Mouse (Mus musculus) thymus, adult 2 months (tissue): ENCODE data around the gene Ggt6. TPM values are rescaled to one million over a fixed set of nuclear protein-coding genes. Genes with fewer than 3 reads are reported as not detected.

Experiments
- DNase-seq: peaks from one replicate; pipeline ENCODE4 v3.0.0; 2021
- H3K27ac ChIP-seq: fragments of 200-500 bp; 2 replicates; pipeline ENCODE4 v1.5.1; 2012; ENCODE audit warnings: low read length, control low read depth; ENCODE audit not compliant: control insufficient read depth, insufficient read depth
- H3K27me3 ChIP-seq: fragments of 200-500 bp; 2 replicates; pipeline ENCODE4 v1.6.1; 2012; ENCODE audit warnings: mild to moderate bottlenecking, low read length, moderate library complexity, mixed read lengths; ENCODE audit not compliant: control insufficient read depth, insufficient read depth
- H3K36me3 ChIP-seq: fragments of 200-500 bp; 2 replicates; pipeline ENCODE4 v1.6.1; 2012; ENCODE audit warnings: mild to moderate bottlenecking, low read length, moderate library complexity; ENCODE audit not compliant: control insufficient read depth, insufficient read depth
- H3K4me1 ChIP-seq: fragments of 200-500 bp; replicated peaks from 2 replicates; pipeline ENCODE4 v1.6.1; 2012; ENCODE audit warnings: low read length; ENCODE audit not compliant: control insufficient read depth, insufficient read depth
- H3K4me3 ChIP-seq: fragments of 200-500 bp; 2 replicates; pipeline ENCODE4 v1.5.1; 2012; ENCODE audit warnings: mild to moderate bottlenecking, low read length, control low read depth, moderate library complexity; ENCODE audit not compliant: control insufficient read depth, insufficient read depth
- CTCF ChIP-seq: fragments of 200-500 bp; IDR thresholded peaks from 2 replicates; pipeline ENCODE4 v1.5.1; 2012; ENCODE audit warnings: mild to moderate bottlenecking, control low read depth, low read length, moderate library complexity, borderline replicate concordance; ENCODE audit not compliant: control insufficient read depth, poor library complexity, insufficient read depth; ENCODE audit errors: extremely low read depth
- POLR2A ChIP-seq: fragments of 200-500 bp; IDR thresholded peaks from 2 replicates; pipeline ENCODE4 v1.6.1; 2012; ENCODE audit warnings: mild to moderate bottlenecking, low read length, control low read depth, moderate library complexity; ENCODE audit not compliant: control insufficient read depth, poor library complexity, insufficient read depth; ENCODE audit errors: extremely low read depth
- WGBS: fragments of 180-500 bp; shearing (Covaris S2); methylation state at CpG from one replicate; pipeline ENCODE4 v1.1.7; 2018; 5-methylcytosine and 5-hydroxymethylcytosine counted together
- polyA plus RNA-seq: library from polyadenylated mRNA; depleted of rRNA; stranded (reverse); fragments of >200 nt; gene quantifications from 2 replicates; pipeline ENCODE4 v1.2.3, GENCODE M21; 2012

Ggt6 gene
- polyA plus RNA-seq, 1 experiment, result 4.3 TPM

DNA sequence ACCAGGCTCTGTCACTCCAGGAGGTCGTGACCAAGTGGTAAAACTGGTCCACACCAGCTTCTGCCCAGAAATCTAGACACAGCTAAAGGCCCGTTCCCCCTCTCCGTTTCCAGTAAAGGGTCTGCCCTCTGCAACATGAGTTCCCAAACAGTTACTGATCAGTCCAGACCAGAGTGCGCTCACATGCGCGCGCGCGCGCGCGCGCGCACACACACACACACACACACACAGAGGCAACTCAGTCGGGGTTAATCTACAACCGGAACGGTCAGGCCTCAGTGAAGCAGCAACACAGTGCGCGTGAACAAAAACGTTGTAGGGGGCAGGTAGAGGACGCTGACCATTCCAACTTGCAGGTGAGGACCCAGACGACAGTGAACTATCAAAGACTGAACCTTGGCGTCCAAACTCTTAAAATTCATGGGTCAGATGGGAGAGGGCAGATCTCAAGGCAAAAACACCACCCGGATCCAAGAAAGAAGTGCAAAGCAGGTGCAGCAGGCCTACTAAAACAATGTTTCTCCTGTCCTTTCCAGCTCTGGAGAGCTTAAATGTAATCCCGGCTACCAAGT, 24.7 kb upstream of the Ggt6 start:
- Histone ChIP-seq H3K36me3 (no peaks in the 10 kb centered on the region), H3K4me3 (no peak overlapping the region), H3K27ac (no peak overlapping the region), H3K27me3 (no peaks in the 10 kb centered on the region; the same call in 1 of the 2 replicates), H3K4me1 (peaks cover 7% of the 10 kb centered on the region)
- no peak for DNase-seq
- no peak for TF ChIP-seq CTCF
- no peak for TF ChIP-seq POLR2A
- 14% methylated on average over 25 of the region's 25 CpGs for WGBS

DNA sequence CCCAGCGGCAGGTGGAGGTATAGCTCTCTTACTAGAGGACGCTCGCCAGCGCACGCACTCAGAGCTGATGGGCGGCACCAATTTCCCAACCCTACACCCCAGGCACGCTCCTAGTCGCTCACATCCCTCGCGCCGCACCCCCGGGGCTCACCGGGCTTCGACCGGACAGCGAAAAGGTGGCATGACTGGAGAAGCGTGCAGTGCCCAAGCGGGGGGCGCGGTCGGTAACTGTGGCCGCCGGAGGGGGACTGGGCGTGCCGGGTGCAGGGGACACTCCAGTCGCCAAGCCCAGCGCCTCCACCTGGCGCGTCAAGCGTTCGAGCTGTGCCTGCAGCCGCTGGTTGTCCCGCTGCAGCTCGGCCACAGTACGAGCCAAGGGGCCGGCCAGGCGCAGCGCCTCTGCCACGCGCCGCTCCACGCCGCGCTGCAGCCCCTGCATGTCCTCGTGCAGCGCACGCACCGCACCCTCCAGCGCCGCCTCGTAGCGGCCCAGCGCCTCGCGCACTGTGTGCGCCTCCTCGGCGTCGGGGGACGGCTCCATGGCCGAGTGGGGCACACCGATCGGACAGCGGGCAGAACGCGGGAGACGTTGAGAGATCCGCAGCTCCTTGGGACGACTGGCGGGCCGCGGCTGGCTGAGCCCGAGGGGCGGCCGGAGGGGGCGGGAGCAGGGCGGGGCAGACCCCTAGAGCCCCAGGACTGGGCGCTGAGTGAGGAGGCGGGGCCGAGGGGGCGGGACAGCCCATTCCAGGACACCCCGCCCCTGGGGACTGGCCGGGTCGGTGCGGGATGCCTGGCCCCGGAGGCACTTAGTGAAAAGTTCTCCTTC, 24.0 kb upstream of the Ggt6 start, which contains the start of gene Smtnl2:
Gene Smtnl2, minus strand, starts transcription at position 621 of the 829 bp plus-strand sequence.
- H3K4me1 ChIP-seq, result peaks cover 7% of the 10 kb centered on the region
- H3K4me3 ChIP-seq, result peak within 1 kb of the TSS; percentile 46
- no peak within 1 kb of the TSS for H3K27ac ChIP-seq
- WGBS, result under 1% methylated on average over 86 of the region's 86 CpGs
- H3K36me3 ChIP-seq, result no peaks in the 10 kb centered on the region
- DNase-seq, result peak; percentile 36
- TF ChIP-seq CTCF (no peak), POLR2A (no peak)
- H3K27me3 ChIP-seq, result no peaks in the 10 kb centered on the region; the same call in 1 of the 2 replicates

DNA sequence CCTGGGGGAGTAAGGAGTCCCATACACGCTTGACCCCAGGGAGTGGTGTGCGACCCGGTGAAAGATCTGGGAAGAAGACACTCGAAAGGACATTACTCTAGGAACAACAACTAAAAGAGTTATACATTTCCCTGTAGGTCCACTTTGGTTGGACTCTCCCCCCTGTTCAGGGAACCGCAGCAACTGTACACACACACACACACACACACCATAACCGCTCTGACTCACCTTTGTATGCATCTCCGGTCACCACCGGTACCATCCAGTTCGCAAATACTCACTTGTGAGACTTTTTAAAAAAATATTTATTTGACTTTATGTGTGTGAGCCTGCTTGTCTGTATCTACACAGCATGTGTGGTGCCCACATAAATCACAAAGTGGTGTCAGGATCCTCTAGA, 23.4 kb upstream of the Ggt6 start:
- Histone ChIP-seq H3K4me3 (no peak overlapping the region), H3K4me1 (peaks cover 7% of the 10 kb centered on the region), H3K27me3 (no peaks in the 10 kb centered on the region; the same call in 1 of the 2 replicates), H3K36me3 (no peaks in the 10 kb centered on the region), H3K27ac (no peak overlapping the region)
- 51% methylated on average over 9 of the region's 9 CpGs for WGBS
- TF ChIP-seq POLR2A (no peak), CTCF (no peak)
- no peak for DNase-seq

DNA sequence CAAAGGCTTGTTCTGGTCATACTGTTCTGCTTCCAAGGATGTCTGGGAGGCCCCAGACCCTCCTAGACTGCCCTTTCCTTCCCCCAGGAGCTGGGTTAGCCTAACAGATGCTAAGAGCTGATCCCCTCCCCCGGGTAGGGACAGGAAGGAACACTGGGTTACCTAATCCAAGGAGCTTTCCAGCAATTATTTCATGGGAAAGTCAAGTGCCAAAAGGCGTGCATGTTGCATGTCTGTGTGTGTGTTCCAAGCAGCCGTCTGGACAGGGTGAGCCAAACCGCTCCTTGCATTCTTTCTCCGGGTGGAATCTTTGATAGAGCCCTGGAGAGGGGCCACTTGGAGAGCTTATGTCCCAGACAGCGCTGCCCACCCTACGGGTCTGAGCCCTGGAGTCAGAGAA, 22.3 kb upstream of the Ggt6 start:
- no peak overlapping the region for H3K27ac ChIP-seq
- DNase-seq, result no peak
- 85% methylated on average over 7 of the region's 7 CpGs for WGBS
- H3K4me1 ChIP-seq, result peaks cover 7% of the 10 kb centered on the region
- H3K36me3 ChIP-seq, result no peaks in the 10 kb centered on the region
- no peak for TF ChIP-seq CTCF
- TF ChIP-seq POLR2A, result no peak
- no peak overlapping the region for H3K4me3 ChIP-seq
- no peaks in the 10 kb centered on the region; the same call in 1 of the 2 replicates for H3K27me3 ChIP-seq

DNA sequence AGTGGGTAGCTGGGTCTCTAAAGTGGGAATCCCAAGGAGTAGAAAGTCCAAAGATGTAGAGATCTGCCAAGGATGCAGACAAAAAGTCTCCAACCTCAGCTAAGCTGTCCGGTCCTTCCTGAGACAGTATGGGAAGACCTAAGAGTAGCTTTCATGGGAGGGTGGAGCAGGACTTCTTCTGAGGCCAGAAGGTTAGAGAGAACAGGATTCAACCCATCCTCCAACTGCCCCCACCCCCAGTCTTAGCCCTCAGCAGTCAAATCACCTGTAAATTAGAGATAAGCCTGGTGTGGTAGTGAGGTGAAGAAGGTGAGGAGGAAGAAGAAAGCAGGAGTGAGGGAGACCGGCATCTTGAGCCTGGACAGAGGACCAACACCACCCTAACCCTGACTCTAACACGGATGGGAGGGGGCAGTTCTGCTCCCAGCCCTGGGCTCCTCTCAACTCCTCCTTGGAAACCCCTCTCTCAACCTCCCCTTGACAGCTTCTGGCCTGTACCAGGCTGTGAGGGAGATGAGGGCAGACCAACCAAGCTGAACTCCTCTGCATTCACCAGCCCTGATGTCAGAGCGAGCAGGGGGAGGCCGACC, 21.6 kb upstream of the Ggt6 start:
- Histone ChIP-seq H3K27ac (no peak overlapping the region), H3K4me3 (no peak overlapping the region), H3K4me1 (peaks cover 7% of the 10 kb centered on the region), H3K36me3 (no peaks in the 10 kb centered on the region), H3K27me3 (no peaks in the 10 kb centered on the region; the same call in 1 of the 2 replicates)
- TF ChIP-seq POLR2A (no peak), CTCF (no peak)
- no peak for DNase-seq
- WGBS, result 86% methylated on average over 5 of the region's 5 CpGs

DNA sequence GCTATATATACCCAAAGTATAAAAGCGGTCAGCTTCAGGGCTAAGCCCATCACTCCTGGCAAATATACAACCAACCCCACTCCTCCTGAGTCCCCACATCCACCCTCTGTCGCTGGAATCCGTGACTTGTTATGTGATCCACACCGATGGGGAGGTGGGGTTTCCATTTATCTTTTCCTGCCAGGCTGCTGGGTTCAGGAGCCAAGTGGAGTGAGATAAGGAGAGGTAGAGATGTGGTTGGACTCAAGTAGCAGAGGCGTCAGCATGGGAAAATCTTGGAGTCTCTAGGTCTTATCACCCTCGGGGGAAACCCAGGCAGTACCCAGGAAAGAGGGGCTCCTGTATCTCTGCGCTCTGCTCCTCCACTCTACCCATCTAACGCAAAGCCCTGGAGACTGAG, 20.2 kb upstream of the Ggt6 start:
- Histone ChIP-seq H3K4me3 (no peak overlapping the region), H3K27ac (no peak overlapping the region), H3K27me3 (no peaks in the 10 kb centered on the region; the same call in 1 of the 2 replicates), H3K36me3 (no peaks in the 10 kb centered on the region), H3K4me1 (peaks cover 7% of the 10 kb centered on the region)
- no peak for TF ChIP-seq CTCF
- no peak for TF ChIP-seq POLR2A
- DNase-seq, result no peak
- 70% methylated on average over 8 of the region's 8 CpGs for WGBS
